Mouse (Mus musculus) heart, adult 9 months (tissue): ENCODE measurements around the gene Tmem181a.
"Not testable (repeated sequence)": the region's sequence is repeated elsewhere in the genome, so short reads cannot be mapped to it uniquely, and the experiment has no call there.

ENCODE experiments used
- DNase-seq, 2 experiments: peaks; one replicate each; pipeline ENCODE4 v3.0.0; 2022; ENCODE audit warnings: low spot score in 2 of 2

Tmem181a gene

DNA sequence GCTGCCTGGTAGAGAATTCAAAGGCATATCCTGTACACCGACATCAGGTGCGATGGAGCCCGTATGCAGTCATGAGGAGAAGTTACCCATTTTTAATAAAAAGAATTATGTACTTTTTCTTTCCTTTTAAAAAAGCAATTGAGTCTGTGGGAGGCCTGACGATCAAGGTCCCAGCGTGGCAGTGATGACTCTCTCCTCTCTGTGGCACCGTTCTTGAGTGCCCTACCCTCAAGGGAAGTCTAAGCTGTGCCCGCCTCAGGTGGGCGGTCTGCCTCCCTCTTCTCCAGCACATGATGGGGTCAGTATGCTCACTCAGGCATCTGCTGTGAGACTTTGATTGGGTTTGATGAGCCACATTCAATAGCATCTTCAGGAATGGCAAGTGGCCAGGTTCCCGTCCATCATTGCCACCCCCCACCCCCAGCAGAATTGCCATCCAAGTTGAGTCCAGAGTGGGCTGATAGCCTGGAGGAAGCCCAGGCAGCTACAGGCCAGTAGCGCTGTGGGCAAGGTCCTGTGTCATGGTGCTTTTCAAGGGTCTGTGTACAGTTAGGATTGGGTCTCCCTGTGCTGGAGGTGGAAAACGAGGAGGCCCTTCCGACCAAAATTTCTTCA lies 49.1 kb downstream of the Tmem181a start:
- DNase-seq, result not testable (repeated sequence)

DNA sequence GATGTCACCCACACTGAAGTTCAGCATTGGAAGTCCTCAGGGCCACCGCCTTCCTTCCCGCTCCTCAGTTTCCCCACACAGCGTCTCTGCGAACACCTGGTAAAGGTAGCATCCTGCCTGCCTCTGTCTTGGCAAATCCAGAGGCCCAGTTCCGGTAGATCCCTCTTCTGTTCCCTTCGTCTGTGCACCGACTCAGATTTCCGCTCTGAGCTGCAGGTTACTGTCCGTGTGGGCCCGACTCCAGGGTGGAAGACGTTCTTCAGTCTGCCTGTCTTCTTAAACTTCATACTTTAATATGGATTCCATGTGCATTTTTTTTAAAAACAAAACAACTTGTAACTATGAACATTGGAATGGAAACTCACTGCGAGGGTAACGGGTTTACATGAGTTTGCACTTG lies 49.8 kb downstream of the Tmem181a start:
- DNase-seq, result not testable (repeated sequence)

DNA sequence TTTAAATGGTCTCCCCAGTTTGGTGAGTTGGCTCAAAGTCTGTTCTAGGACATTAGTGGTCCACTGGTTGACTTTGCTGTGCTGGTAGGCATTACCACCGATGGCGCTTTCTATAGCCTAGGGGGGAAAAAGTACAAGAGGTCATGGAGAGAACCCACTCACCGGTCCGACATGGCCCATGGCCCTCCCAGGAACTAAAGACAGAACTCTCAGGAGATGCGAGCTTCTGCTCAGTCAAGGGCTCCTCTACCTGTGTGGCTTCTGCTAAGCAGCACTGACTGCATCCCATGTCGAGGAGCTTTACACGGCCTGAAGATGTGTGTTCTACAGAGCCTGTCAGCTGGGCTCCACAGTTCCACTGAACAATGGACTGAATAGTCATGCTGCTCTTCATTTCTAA lies 55.1 kb downstream of the Tmem181a start:
- DNase-seq, result not testable (repeated sequence)

DNA sequence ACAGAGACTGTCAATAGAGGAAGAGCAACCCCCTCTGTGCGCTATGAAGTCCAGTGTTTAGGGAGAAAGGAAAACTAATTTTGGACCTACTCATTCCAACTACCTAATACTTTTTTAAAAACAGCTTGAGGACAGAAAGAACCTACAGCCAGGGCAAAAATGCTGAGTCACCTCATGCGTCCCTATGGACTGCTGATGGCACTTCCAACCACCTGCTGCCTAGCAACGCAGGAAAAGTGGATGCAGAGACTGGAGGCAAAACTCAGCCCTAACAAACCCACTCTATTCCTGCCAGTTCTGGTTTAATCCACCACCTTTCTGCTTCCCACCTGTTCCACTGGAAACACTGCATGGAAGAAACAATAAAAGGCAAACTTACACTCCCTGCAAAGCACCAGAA lies 56.1 kb downstream of the Tmem181a start:
- DNase-seq, result not testable (repeated sequence)

DNA sequence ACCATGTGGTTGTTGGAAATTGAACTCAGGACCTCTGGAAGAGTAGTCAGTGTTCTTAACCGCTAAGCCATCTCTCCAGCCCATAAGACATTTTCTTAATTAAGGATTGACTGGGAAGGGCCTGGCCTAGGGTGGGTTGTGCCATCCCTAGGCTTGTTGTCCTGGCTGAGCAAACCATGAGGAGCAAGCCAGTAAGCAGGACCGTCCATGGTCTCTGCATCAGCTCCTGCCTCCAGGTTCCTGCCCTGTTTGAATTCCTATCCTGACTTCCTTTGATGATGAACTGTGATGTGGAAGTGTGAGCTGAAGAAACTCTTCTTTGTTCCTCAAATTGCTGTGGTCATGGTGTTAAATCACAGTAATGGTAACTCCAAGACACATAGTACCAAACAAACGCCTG lies 57.8 kb downstream of the Tmem181a start:
- not testable (repeated sequence) for DNase-seq

DNA sequence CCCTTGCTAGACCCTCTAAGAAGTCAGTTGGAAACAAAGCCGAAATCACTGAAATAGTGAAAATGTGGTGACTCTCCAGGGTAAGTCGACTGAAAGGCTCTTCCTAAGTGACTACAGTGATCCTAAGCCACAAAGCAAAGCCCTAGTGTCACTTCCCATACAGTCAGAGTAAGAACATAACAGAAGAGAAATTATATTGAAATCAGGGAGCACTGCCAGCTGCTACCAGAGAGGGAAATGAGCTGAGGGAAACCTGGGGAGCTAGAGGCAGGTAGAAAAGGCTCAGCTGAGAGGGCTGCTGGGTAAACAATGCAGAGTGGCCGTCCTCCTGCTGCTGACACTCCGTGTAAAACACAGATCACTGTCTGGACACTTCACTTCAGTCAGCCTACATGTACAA lies 59.0 kb downstream of the Tmem181a start:
- not testable (repeated sequence) for DNase-seq

DNA sequence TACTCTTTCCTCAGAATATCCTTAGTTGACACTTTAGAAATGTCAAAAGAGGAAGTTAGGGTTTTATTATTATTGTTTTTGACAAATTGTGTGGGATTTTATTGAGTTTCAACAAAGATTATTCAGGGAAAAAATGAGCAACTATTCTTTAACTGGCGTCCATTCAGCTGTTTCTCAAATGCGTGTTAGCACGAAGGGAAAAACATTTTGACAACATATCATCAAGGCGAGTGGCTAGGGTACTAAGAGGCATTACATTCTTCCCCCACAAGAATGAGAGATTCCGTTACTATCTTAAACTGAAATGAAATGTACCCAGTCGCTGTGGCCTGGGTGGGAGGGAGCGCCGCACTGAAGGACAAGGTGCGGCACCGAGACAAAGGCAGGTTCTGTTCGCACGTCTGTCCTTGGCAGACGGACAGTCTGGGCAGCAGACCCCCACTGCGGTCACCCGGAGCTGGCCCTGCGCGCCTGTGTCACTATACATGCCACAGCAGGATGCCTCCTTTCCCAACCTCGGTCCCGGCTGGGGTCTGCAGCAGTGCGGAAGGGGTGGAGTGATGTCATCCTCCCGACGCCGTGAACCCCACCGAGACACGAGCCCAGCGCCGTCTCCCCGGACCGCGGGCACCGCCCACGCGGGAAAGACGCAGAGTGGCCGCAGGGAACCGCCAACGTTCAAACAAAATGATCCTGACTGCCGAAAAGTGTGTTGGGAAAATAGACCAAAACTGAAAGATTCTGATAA lies 59.9 kb downstream of the Tmem181a start:
- DNase-seq, result peak; percentile 39 to 49

DNA sequence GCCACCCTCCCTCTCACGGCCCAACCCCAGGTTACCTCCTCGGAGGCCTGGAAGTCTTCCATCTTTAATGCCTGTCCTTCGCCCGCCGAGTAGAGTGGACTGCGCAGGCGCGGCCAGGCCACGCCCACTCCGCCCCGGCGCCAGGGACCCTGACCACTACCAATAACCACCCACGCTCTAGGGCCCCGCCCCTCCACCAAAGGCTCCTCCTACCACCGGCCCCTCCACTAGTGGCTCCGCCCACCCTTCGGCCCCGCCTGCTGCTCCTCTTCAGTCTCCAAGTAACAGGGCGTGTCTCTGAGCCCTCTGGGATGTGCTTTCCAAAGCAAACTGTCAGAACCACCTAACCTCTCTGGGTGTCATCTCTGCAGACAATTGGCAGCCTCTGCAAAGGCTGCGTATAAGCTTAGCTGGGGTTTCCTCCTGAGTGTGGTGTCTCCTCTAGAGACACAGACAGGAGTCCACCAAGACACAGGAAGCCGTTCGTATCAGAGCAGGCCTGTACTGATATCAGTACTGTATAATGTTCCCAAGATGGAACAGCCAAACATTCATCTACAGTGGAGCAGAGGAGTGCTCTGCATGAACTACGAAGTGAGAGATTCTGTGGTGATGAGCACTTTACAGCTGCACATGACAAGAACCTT lies 60.8 kb downstream of the Tmem181a start, which contains the start of gene Dynlt1a:
Gene Dynlt1a (minus strand): TSS at position 162 of the 647 bp plus-strand sequence.
- DNase-seq, result peak; percentile 96

DNA sequence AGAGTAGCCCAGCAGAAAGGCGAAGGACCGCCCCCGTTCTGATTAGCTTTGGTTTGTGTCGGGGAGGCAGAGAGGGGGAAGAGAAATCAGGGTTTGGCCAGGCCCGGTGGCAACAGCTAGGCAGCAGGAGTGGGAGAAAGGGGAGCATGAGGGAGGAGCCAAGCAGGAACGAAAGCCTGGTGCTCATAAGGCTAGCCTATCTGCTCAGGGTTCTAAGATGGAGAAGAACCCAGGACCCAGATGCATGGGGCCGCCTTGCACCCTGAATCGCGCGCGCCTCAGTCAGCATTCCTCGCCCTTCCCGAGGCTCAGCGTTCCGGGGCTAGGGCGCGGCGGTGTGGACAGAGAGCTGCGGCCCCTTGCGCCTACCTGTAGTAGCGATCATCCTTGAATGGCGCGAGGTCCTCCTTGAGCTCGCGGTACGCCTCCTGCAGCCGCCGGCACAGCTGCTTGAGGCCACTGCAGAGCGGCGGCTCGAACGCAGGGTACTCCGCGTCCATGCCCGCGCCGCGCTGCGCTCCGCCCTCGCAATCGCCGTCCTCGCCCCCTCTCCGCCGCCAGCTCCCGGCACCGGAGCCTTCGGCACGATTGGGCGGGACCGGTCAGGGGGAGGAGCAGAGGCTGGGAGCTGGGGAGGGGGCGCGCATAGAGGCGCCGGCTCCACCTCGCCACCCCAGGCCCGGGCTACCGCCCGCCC lies 64.6 kb downstream of the Tmem181a start:
- DNase-seq, result not testable (repeated sequence)

DNA sequence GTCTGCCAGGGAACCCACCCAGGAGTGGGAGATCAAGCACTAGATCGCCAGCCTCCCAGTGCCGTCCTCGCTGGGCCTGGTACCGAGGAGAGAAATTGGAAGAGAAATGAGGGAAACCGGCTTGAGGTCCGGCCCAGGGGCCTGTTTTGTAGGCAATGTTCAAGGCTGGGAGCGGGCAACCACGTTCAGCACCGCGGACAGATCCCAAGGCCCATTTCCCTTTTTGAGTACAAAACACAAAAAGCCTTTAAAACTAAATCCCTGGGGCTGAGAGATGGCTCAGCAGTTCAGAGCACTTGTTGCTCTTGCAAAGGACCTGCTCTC lies 65.1 kb downstream of the Tmem181a start:
- DNase-seq, result not testable (repeated sequence)

DNA sequence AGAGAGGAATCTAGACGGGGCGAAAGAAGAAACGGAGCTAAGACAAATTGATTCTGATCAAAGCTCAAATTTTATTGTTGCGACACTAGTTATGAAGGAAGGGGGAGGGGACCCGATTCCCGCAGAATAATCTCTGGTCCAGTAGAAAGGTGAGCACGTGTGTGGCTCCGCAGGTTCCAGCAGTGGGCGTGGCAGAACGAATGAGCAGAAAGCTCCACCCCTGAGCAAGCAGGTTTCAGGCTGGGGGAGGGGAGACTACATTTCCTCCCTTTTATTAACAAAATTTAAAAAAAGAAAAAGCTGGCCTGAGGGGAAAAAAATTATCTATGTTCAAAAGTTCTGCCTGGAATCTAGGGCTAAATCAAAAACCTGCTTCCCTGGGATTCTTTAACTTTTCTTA lies 68.4 kb downstream of the Tmem181a start:
- DNase-seq, result not testable (repeated sequence)

DNA sequence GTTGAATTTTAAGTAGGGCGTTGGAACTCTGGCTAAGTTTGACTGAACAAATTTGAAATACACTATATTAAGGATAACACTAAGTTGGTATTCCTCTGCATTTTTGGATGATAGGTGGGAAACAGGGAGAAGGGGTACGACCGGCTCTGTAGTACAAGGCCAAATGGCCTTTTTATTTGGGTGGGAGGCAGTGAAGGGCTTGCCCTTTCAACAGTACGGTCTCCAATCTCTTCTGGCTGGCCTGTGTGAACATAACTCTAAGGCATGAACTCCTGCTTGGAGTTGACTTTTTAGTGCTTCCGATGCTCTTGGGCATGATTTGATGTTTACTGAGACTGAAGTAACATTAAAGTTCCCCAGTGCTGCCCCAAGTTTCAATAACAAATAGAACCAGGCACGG lies 68.9 kb downstream of the Tmem181a start:
- not testable (repeated sequence) for DNase-seq

DNA sequence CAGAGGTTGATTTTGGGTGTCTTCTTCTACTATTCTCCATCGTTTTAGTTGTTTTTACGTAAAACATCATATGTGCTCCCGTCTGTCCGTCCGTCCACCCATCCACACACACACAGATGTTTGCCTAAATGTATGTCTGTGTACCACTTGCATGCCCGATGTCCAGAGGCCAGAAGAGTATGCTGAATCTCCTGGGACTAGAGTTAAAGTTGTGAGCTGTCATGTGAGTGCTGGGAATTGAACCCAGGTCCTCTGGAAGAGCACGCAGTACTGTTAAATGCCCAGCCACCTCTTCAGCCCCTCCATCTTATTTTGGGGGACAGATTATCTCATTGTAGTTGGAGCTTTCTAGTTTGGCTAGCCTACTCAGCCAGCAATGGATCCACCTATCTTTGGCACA lies 70.9 kb downstream of the Tmem181a start:
- DNase-seq, result not testable (repeated sequence)

DNA sequence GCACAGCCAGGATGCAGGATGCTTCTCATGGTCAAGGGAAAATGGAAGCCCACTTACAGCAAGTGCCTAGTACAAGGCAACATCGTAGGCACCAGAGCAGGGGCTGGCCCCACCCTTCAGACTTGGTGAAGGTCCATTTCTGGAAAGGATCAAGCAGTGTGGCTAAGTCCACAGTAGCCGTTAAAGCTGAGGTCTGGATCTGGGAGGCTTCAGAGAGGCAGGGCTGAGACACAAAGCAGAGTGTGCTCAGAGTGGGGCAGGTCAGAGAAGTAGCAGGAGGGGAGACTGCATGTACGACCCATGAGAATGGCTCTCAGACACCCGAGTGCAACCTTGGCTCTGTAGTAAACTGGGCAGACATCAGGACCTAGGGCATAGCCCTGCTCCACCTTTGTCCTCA lies 72.3 kb downstream of the Tmem181a start:
- DNase-seq, result not testable (repeated sequence)

DNA sequence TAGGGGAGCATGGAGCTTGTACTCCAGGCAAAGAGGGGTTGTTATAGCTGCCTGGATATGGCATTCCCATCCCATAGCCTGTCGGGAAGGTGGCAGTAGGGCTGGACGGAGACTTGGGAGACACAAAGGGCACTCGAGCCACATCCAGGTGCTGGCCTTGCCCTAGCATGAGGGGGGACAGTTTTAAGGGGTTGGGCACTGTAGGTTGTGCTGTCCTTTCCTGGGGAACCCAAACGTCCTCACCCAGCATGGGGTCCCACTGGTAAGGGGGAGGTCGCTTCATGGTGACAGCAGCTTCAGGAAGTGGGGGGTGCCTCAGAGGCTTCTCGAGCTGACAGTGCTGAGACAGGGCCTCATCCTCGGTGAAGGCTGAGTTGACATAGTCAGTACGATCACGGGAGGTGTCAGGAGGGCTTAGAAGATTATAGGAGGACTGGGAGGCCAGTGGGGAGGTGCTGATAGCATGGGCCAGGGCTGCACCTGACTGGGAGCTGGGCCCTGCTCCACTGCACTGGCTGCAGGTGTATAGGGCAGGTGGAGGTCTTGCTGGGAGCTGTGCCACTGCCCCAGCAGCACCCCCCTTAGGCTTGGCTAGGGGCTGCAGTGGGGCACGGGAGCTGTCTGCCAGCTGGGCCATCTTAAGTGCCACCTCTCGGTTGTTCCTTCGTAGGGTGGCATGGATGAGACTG lies 86.1 kb downstream of the Tmem181a start:
- not testable (repeated sequence) for DNase-seq

DNA sequence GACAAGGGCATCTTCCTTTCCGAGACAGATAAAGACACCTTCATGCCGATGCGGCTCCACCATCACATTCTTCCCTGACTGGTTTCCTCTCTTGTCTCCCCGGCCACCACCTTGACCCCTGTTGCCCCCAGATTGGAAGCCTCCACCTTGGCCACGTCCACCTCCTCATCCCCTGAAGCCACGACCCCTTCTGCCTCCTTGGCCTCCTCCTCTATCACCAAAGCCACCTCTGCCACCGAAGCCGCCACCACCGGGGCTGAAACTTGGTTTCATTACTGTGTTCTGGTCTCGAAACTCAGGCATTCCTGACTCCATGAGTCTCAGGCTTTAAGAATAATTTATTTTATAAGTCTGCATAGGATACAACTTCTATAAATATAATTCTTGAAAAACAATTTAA lies 98.6 kb downstream of the Tmem181a start:
- not testable (repeated sequence) for DNase-seq
